Mouse (Mus musculus): ENCODE data around the gene Syngr1. TPM values are rescaled to one million over a fixed set of nuclear protein-coding genes. Genes with fewer than 3 reads are reported as not detected.
A peak's percentile ranks its signal among the peaks of the same experiment; 100 is the strongest.

Gene Syngr1
- polyA plus RNA-seq, 1 experiment from 2014 or later, result 20.7 TPM

DNA sequence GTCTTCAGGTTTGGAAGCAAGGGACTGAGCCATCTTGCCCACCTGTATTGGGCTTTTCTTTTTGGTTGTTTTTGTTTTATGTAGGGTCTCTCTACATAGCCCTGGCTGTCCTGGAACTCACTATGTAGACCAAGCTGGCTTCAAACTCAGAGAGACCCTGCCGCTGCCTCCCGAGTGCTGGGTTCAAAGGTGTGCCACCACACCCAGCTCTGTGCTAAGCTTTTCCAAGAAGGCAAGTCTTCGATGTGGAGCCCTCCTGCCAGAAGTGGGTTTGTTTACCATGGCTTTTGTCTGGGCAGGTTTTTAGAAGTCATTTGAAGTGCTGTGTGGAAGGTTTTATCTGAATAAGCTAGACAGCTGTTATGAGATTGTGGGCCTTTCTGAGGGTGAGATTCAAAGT lies 49.7 kb downstream of the Syngr1 start:
- Histone ChIP-seq H3K9ac (ENCODE audit: low read length) (no peak overlapping the region), H3K27me3 (ENCODE audit: control insufficient read depth, insufficient read depth, low read depth, low read length) (no peaks in the 10 kb centered on the region), H3K9me3 (ENCODE audit: control insufficient read depth, low read length) (0 out of 2 replicates have a peak, but pooled peaks cover 2% of the 10 kb centered on the region), H3K4me1 (replicated peaks; ENCODE audit: control insufficient read depth, insufficient read depth, low read length) (peaks cover 15% of the 10 kb centered on the region; the same call in 1 of the 2 replicates), H3K4me3 (ENCODE audit: low read length) (no peak overlapping the region), H3K4me2 (ENCODE audit: low read depth, low read length) (no peak overlapping the region), H3K27ac (ENCODE audit: low read length) (no peak overlapping the region), H3K36me3 (ENCODE audit: control insufficient read depth, insufficient read depth, low read length) (peaks cover 10% of the 10 kb centered on the region)
- ATAC-seq (ENCODE audit: low read depth), result no peak
- 83% methylated on average over 3 of the region's 3 CpGs for WGBS

DNA sequence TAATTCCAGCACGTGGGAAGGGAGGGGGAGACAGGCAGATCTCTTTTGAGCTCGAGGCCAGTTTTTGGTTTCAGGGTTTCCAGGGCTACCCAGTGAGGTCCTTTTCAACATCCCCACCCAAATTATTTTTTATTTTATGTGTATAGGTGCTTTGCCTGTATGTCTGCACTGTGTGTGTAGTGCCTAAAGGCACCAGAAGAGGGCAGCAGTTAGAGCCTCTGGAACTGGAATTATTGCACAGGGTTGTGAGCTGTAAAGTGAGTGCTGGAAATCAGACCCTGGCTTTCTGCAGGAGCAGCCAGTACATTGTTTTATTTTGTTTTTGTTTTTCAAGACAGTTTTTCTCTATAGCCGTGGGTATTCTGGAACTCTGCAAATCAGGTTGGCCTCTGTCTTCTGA lies 51.0 kb downstream of the Syngr1 start:
- Histone ChIP-seq H3K9ac (ENCODE audit: low read length) (no peak overlapping the region), H3K4me1 (replicated peaks; ENCODE audit: control insufficient read depth, insufficient read depth, low read length) (peaks cover 15% of the 10 kb centered on the region; the same call in 1 of the 2 replicates), H3K27me3 (ENCODE audit: control insufficient read depth, insufficient read depth, low read depth, low read length) (no peaks in the 10 kb centered on the region), H3K4me3 (ENCODE audit: low read length) (no peak overlapping the region), H3K36me3 (ENCODE audit: control insufficient read depth, insufficient read depth, low read length) (peaks cover 10% of the 10 kb centered on the region), H3K4me2 (ENCODE audit: low read depth, low read length) (no peak overlapping the region), H3K9me3 (ENCODE audit: control insufficient read depth, low read length) (0 out of 2 replicates have a peak, but pooled peaks cover 2% of the 10 kb centered on the region), H3K27ac (ENCODE audit: low read length) (no peak overlapping the region)
- 95% methylated on average over 3 of the region's 3 CpGs for WGBS
- ATAC-seq (ENCODE audit: low read depth), result no peak

DNA sequence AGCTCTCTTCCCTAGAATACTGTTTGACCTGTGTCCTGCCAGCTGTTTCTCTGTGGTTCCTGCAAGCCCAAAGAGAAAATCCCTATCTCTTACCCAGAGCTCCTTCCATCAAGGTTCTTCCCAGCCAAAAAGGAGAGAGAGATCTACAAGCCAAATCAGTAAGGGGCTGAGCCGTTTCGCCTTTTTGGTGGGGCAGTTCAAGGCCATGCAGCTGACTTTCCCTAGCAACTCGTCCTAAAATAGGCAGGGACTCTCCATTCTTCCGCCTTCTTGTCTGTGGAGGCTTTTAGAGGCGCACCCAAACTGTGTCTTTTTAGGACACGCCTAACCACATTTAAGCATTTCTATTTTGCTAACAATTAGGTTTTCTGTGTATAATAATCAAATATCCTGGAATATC lies 52.6 kb downstream of the Syngr1 start:
- Histone ChIP-seq H3K4me3 (ENCODE audit: low read length) (no peak overlapping the region), H3K27me3 (ENCODE audit: control insufficient read depth, insufficient read depth, low read depth, low read length) (no peaks in the 10 kb centered on the region), H3K9ac (ENCODE audit: low read length) (no peak overlapping the region), H3K9me3 (ENCODE audit: control insufficient read depth, low read length) (0 out of 2 replicates have a peak, but pooled peaks cover 2% of the 10 kb centered on the region), H3K36me3 (ENCODE audit: control insufficient read depth, insufficient read depth, low read length) (peaks cover 10% of the 10 kb centered on the region), H3K4me2 (ENCODE audit: low read depth, low read length) (no peak overlapping the region), H3K27ac (ENCODE audit: low read length) (no peak overlapping the region), H3K4me1 (replicated peaks; ENCODE audit: control insufficient read depth, insufficient read depth, low read length) (peaks cover 3% of the 10 kb centered on the region; the same call in 1 of the 2 replicates)
- 88% methylated on average over 6 of the region's 6 CpGs for WGBS
- ATAC-seq (ENCODE audit: low read depth), result no peak

DNA sequence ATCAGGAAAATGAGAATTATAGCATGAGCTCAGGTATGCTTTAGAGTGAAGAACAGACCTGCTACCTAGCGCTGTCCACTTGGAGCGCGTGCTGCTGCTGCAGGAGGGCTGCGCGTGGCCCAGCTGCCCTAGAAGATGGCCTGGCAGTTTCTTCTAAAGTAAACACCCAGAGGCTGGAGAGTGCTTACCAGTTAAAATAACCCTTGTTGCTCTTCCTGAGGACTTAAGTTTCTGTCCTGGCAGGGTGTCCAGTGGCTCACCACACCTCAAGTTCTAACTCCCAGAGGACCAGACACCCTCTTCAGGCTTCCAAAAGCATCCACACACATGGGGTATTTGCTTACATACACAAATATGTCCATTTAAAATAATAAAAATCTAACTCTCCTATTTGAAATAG lies 54.3 kb downstream of the Syngr1 start:
- H3K4me3 ChIP-seq (ENCODE audit: low read length), result no peak overlapping the region
- ATAC-seq (ENCODE audit: low read depth), result no peak
- no peak overlapping the region for H3K9ac ChIP-seq (ENCODE audit: low read length)
- 0 out of 2 replicates have a peak, but pooled peaks cover 2% of the 10 kb centered on the region for H3K9me3 ChIP-seq (ENCODE audit: control insufficient read depth, low read length)
- no peaks in the 10 kb centered on the region for H3K27me3 ChIP-seq (ENCODE audit: control insufficient read depth, insufficient read depth, low read depth, low read length)
- 81% methylated on average over 5 of the region's 5 CpGs for WGBS
- no peaks in the 10 kb centered on the region for H3K4me1 ChIP-seq (replicated peaks; ENCODE audit: control insufficient read depth, insufficient read depth, low read length)
- H3K4me2 ChIP-seq (ENCODE audit: low read depth, low read length), result no peak overlapping the region
- H3K27ac ChIP-seq (ENCODE audit: low read length), result no peak overlapping the region
- peaks cover 19% of the 10 kb centered on the region for H3K36me3 ChIP-seq (ENCODE audit: control insufficient read depth, insufficient read depth, low read length)

DNA sequence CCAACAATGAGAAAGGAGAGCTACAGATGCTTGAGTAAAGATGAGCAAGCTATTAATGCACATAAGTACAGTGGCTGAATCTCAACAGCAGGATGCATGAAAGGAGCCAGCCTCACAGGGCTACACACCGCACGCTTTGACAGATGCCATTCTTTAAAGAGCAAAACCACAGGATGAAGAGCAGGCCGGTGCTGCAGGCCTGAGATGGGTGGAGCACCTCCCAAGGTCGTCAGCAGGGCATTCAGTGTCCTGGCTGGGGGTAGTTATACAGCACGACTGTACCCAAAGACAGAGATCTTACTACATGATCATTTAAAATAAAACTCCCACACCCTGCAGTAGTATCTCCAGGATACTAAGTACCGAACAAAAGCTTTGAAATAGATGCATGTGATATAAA lies 55.0 kb downstream of the Syngr1 start:
- H3K4me2 ChIP-seq (ENCODE audit: low read depth, low read length), result no peak overlapping the region
- no peaks in the 10 kb centered on the region for H3K4me1 ChIP-seq (replicated peaks; ENCODE audit: control insufficient read depth, insufficient read depth, low read length)
- no peak overlapping the region for H3K4me3 ChIP-seq (ENCODE audit: low read length)
- H3K36me3 ChIP-seq (ENCODE audit: control insufficient read depth, insufficient read depth, low read length), result peaks cover 18% of the 10 kb centered on the region
- WGBS, result 57% methylated on average over 6 of the region's 6 CpGs
- no peak overlapping the region for H3K27ac ChIP-seq (ENCODE audit: low read length)
- H3K9me3 ChIP-seq (ENCODE audit: control insufficient read depth, low read length), result 0 out of 2 replicates have a peak, but pooled peaks cover 2% of the 10 kb centered on the region
- ATAC-seq (ENCODE audit: low read depth), result no peak
- H3K27me3 ChIP-seq (ENCODE audit: control insufficient read depth, insufficient read depth, low read depth, low read length), result no peaks in the 10 kb centered on the region
- no peak overlapping the region for H3K9ac ChIP-seq (ENCODE audit: low read length)

DNA sequence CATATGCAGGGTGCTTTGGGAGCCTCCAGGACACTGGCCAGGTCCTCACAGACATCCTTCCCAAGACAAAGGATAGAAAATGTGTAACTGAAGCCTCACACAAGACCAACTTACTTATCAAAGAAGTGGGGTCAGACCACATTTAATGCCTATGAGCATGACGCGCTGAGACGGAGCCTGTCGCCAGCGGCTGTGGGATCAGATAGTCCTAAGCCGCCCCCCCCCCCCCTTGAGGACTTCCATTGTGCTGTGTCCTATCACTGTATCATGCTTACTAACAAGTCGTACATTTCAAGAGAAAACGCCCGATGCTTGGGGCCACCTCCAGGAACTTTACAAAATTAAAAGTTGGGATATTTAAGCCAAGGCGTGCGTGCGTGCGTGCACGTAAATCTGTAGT lies 56.0 kb downstream of the Syngr1 start:
- no peak overlapping the region for H3K9ac ChIP-seq (ENCODE audit: low read length)
- H3K9me3 ChIP-seq (ENCODE audit: control insufficient read depth, low read length), result 0 out of 2 replicates have a peak, but pooled peaks cover under 1% of the 10 kb centered on the region
- WGBS, result 90% methylated on average over 14 of the region's 14 CpGs
- H3K4me2 ChIP-seq (ENCODE audit: low read depth, low read length), result no peak overlapping the region
- H3K36me3 ChIP-seq (ENCODE audit: control insufficient read depth, insufficient read depth, low read length), result peaks cover 16% of the 10 kb centered on the region
- H3K4me3 ChIP-seq (ENCODE audit: low read length), result no peak overlapping the region
- H3K27me3 ChIP-seq (ENCODE audit: control insufficient read depth, insufficient read depth, low read depth, low read length), result no peaks in the 10 kb centered on the region
- no peak overlapping the region for H3K27ac ChIP-seq (ENCODE audit: low read length)
- ATAC-seq (ENCODE audit: low read depth), result no peak
- no peaks in the 10 kb centered on the region for H3K4me1 ChIP-seq (replicated peaks; ENCODE audit: control insufficient read depth, insufficient read depth, low read length)

DNA sequence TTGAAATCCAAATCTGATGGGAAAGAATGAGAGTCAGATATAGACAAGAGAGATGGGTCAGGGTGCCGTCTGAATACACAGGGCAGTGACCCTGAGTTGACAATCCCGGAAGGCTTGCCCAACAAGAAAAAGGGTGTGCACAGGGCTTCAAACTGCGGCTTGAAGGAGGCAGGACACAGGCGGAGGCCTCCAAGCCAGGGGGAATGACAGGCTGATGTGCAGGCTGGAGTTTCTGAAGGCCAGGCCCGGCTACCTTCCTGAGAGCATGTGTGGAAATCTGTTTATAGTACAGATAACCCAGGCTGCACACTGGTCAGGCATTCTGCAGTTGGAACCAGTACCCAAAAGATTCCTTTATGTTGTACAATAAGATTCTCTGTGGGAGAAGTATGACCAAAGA lies 56.4 kb downstream of the Syngr1 start:
- no peak overlapping the region for H3K4me3 ChIP-seq (ENCODE audit: low read length)
- H3K9ac ChIP-seq (ENCODE audit: low read length), result no peak overlapping the region
- 66% methylated on average over 5 of the region's 5 CpGs for WGBS
- no peak overlapping the region for H3K4me2 ChIP-seq (ENCODE audit: low read depth, low read length)
- no peaks in the 10 kb centered on the region for H3K27me3 ChIP-seq (ENCODE audit: control insufficient read depth, insufficient read depth, low read depth, low read length)
- no peaks in the 10 kb centered on the region for H3K9me3 ChIP-seq (ENCODE audit: control insufficient read depth, low read length)
- no peak overlapping the region for H3K27ac ChIP-seq (ENCODE audit: low read length)
- no peaks in the 10 kb centered on the region for H3K4me1 ChIP-seq (replicated peaks; ENCODE audit: control insufficient read depth, insufficient read depth, low read length)
- ATAC-seq (ENCODE audit: low read depth), result no peak
- peaks cover 15% of the 10 kb centered on the region for H3K36me3 ChIP-seq (ENCODE audit: control insufficient read depth, insufficient read depth, low read length)

DNA sequence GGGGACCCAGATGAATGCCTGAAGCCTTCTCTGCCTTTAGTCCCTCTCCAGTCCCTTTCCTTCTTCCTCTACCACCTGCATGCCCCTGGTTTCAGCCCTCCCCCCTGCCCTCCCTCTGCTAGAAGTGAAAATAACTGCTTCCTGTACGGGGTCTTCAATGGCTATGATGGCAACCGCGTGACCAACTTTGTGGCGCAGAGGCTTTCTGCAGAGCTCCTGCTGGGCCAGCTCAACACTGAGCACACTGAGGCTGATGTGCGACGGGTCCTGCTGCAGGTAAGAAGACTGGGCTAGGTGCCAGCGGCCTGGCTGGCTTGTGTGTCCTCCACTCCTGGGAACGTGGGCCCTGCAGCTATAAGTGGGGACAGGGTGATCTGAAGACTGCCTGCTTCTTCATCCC lies 57.4 kb downstream of the Syngr1 start:
- Histone ChIP-seq H3K9me3 (ENCODE audit: control insufficient read depth, low read length) (no peaks in the 10 kb centered on the region), H3K27me3 (ENCODE audit: control insufficient read depth, insufficient read depth, low read depth, low read length) (no peaks in the 10 kb centered on the region), H3K9ac (ENCODE audit: low read length) (no peak overlapping the region), H3K27ac (ENCODE audit: low read length) (no peak overlapping the region), H3K4me3 (ENCODE audit: low read length) (no peak overlapping the region), H3K4me2 (ENCODE audit: low read depth, low read length) (no peak overlapping the region), H3K36me3 (ENCODE audit: control insufficient read depth, insufficient read depth, low read length) (peaks cover 18% of the 10 kb centered on the region), H3K4me1 (replicated peaks; ENCODE audit: control insufficient read depth, insufficient read depth, low read length) (no peaks in the 10 kb centered on the region)
- ATAC-seq (ENCODE audit: low read depth), result peak; percentile 55
- 70% methylated on average over 8 of the region's 8 CpGs for WGBS

DNA sequence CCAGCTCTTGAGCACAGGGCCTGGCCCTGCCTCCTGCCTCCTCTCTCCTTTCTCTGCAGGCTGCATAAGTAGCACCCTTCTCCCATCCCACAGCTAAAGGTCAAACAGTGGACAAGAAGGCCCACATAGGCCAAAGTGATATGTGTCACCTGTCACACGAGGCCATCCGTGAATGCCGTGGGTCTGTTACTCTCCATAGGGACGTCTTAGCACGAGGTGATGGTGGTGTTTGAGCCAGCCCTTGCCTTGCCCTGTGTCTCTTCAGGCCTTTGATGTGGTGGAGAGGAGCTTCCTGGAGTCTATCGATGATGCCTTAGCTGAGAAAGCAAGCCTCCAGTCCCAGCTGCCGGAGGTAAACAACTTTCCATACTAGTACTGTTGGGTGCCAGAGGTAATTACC lies 58.4 kb downstream of the Syngr1 start:
- Histone ChIP-seq H3K36me3 (ENCODE audit: control insufficient read depth, insufficient read depth, low read length) (peaks cover 26% of the 10 kb centered on the region), H3K27ac (ENCODE audit: low read length) (no peak overlapping the region), H3K27me3 (ENCODE audit: control insufficient read depth, insufficient read depth, low read depth, low read length) (no peaks in the 10 kb centered on the region), H3K4me3 (ENCODE audit: low read length) (no peak overlapping the region), H3K4me2 (ENCODE audit: low read depth, low read length) (no peak overlapping the region), H3K9ac (ENCODE audit: low read length) (no peak overlapping the region), H3K4me1 (replicated peaks; ENCODE audit: control insufficient read depth, insufficient read depth, low read length) (no peaks in the 10 kb centered on the region), H3K9me3 (ENCODE audit: control insufficient read depth, low read length) (no peaks in the 10 kb centered on the region)
- no peak for ATAC-seq (ENCODE audit: low read depth)
- WGBS, result 91% methylated on average over 7 of the region's 7 CpGs

DNA sequence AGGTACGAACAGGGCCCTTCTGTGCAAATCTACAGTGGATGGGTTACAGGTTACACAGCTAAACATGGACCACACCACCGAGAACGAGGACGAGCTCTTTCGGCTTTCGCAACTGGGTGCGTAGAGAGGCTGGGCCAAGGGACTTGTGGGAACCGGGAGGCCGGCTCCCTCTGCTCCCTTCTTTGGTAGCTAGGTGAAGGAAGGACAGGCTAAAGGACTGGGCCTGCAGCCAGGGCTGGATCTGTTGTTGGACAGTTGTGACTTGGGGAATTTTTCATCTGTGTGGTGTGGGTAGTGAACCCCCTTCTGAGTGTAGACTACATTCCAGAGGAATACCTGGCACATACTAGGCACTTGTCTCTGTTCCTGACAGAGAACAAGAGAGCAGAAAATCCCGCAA lies 61.5 kb downstream of the Syngr1 start:
- peaks cover 39% of the 10 kb centered on the region for H3K36me3 ChIP-seq (ENCODE audit: control insufficient read depth, insufficient read depth, low read length)
- no peak for ATAC-seq (ENCODE audit: low read depth)
- H3K27me3 ChIP-seq (ENCODE audit: control insufficient read depth, insufficient read depth, low read depth, low read length), result no peaks in the 10 kb centered on the region
- H3K27ac ChIP-seq (ENCODE audit: low read length), result peak overlapping the region; percentile 16; the same call in 1 of the 2 replicates
- 0 out of 2 replicates have a peak, but pooled peaks cover under 1% of the 10 kb centered on the region for H3K4me1 ChIP-seq (replicated peaks; ENCODE audit: control insufficient read depth, insufficient read depth, low read length)
- no peak overlapping the region for H3K4me3 ChIP-seq (ENCODE audit: low read length)
- H3K4me2 ChIP-seq (ENCODE audit: low read depth, low read length), result no peak overlapping the region
- no peak overlapping the region for H3K9ac ChIP-seq (ENCODE audit: low read length)
- WGBS, result 82% methylated on average over 10 of the region's 10 CpGs
- no peaks in the 10 kb centered on the region for H3K9me3 ChIP-seq (ENCODE audit: control insufficient read depth, low read length)

All from lung, embryonic 16.5 days (tissue).